Mouse (Mus musculus): ENCODE results near the gene Nap1l4.

GRCm38 (mm10) chr7:143476702-143477335 lies 72.1 kb downstream of the Nap1l4 start:
- TF ChIP-seq CTCF (IDR thresholded peaks at IDR 0.05; ENCODE audit: extremely low read depth, insufficient read depth, insufficient read length, insufficient replicate concordance): no peak
- TF ChIP-seq POLR2A (IDR thresholded peaks at IDR 0.05; ENCODE audit: low read depth, low read length): no peak
